Mouse (Mus musculus): ENCODE data around the gene Hist1h3e.

- no peak for TF ChIP-seq CTCF (IDR thresholded peaks at IDR 0.05)
- no peak for TF ChIP-seq EP300 (IDR thresholded peaks at IDR 0.05)
Observed at GRCm38 (mm10) chr13:23556906-23557305, 5.3 kb downstream of the Hist1h3e start.

All from lung, postnatal 0 days (tissue).